Mouse (Mus musculus): ENCODE results near the gene Coro1a. TPM values are rescaled to one million over a fixed set of nuclear protein-coding genes. Genes with fewer than 3 reads are reported as not detected.

Gene Coro1a
- polyA plus RNA-seq, 1 experiment = 1.9 TPM

GRCm38 (mm10) chr7:126701559-126702357 lies 5.8 kb downstream of the Coro1a start:
- H3K27me3 ChIP-seq (ENCODE audit: control insufficient read depth, insufficient read depth, insufficient read length) = peaks cover 21% of the 10 kb centered on the region
- no peak overlapping the region for H3ac ChIP-seq (ENCODE audit: control insufficient read depth, insufficient read length, low read depth)
- no peak overlapping the region for H3K4me3 ChIP-seq (ENCODE audit: insufficient read depth, poor library complexity, severe bottlenecking)
- TF ChIP-seq FOSL1 (IDR thresholded peaks at IDR 0.05; ENCODE audit: insufficient read depth, low read length, poor library complexity, severe bottlenecking) (no peak), MAX (IDR thresholded peaks at IDR 0.05) (no peak)
- H3K79me3 ChIP-seq (ENCODE audit: low read depth) = peaks cover 5% of the 10 kb centered on the region
- peaks cover 6% of the 10 kb centered on the region for H3K36me3 ChIP-seq (ENCODE audit: control insufficient read depth, insufficient read depth)
- peaks cover 14% of the 10 kb centered on the region for H3K79me2 ChIP-seq (ENCODE audit: control insufficient read depth, insufficient read depth)

- H3K79me3 ChIP-seq (ENCODE audit: low read depth) = peaks cover 11% of the 10 kb centered on the region
- H3K4me3 ChIP-seq (ENCODE audit: insufficient read depth, poor library complexity, severe bottlenecking) = no peak overlapping the region
- TF ChIP-seq FOSL1 (IDR thresholded peaks at IDR 0.05; ENCODE audit: insufficient read depth, low read length, poor library complexity, severe bottlenecking) = no peak
- TF ChIP-seq MAX (IDR thresholded peaks at IDR 0.05) = peak; percentile 63
- TF ChIP-seq USF1 (IDR thresholded peaks at IDR 0.05; ENCODE audit: low read depth) = peak; percentile 76
- TF ChIP-seq CTCF (IDR thresholded peaks at IDR 0.05; ENCODE audit: control insufficient read depth, insufficient read depth, insufficient read length) = peak; percentile 84
- no peak for TF ChIP-seq MYOD1 (IDR thresholded peaks at IDR 0.05; ENCODE audit: control insufficient read depth, insufficient read length, low read depth)
- no peak for TF ChIP-seq CEBPB (IDR thresholded peaks at IDR 0.05; ENCODE audit: low read depth)
- no peak for TF ChIP-seq MYOG (IDR thresholded peaks at IDR 0.05; ENCODE audit: control insufficient read depth, extremely low read depth, insufficient read length)
- peaks cover 21% of the 10 kb centered on the region for H3K79me2 ChIP-seq (ENCODE audit: control insufficient read depth, insufficient read depth)
- H3K27me3 ChIP-seq (ENCODE audit: control insufficient read depth, insufficient read depth, insufficient read length) = peaks cover 19% of the 10 kb centered on the region
- H3K36me3 ChIP-seq (ENCODE audit: control insufficient read depth, insufficient read depth) = peaks cover 6% of the 10 kb centered on the region
- H3ac ChIP-seq (ENCODE audit: control insufficient read depth, insufficient read length, low read depth) = no peak overlapping the region
Observed at GRCm38 (mm10) chr7:126701070-126701469, 6.5 kb downstream of the Coro1a start.

GRCm38 (mm10) chr7:126700063-126701015 lies 7.2 kb downstream of the Coro1a start:
- H3ac ChIP-seq (ENCODE audit: control insufficient read depth, insufficient read length, low read depth) = no peak overlapping the region
- peaks cover 12% of the 10 kb centered on the region for H3K27me3 ChIP-seq (ENCODE audit: control insufficient read depth, insufficient read depth, insufficient read length)
- H3K4me3 ChIP-seq (ENCODE audit: insufficient read depth, poor library complexity, severe bottlenecking) = no peak overlapping the region

GRCm38 (mm10) chr7:126697838-126698237 lies 9.7 kb downstream of the Coro1a start:
- peaks cover 11% of the 10 kb centered on the region for H3K79me3 ChIP-seq (ENCODE audit: low read depth)
- H3K27me3 ChIP-seq (ENCODE audit: control insufficient read depth, insufficient read depth, insufficient read length) = no peaks in the 10 kb centered on the region
- TF ChIP-seq MAX (IDR thresholded peaks at IDR 0.05) = no peak
- TF ChIP-seq MYOD1 (IDR thresholded peaks at IDR 0.05; ENCODE audit: control insufficient read depth, insufficient read length, low read depth) = no peak
- no peak for TF ChIP-seq CEBPB (IDR thresholded peaks at IDR 0.05; ENCODE audit: low read depth)
- no peak for TF ChIP-seq FOSL1 (IDR thresholded peaks at IDR 0.05; ENCODE audit: insufficient read depth, low read length, poor library complexity, severe bottlenecking)
- no peak for TF ChIP-seq USF1 (IDR thresholded peaks at IDR 0.05; ENCODE audit: low read depth)
- no peak for TF ChIP-seq MYOG (IDR thresholded peaks at IDR 0.05; ENCODE audit: control insufficient read depth, extremely low read depth, insufficient read length)
- TF ChIP-seq CTCF (IDR thresholded peaks at IDR 0.05; ENCODE audit: control insufficient read depth, insufficient read depth, insufficient read length) = no peak
- H3K4me3 ChIP-seq (ENCODE audit: insufficient read depth, poor library complexity, severe bottlenecking) = no peak overlapping the region
- H3K79me2 ChIP-seq (ENCODE audit: control insufficient read depth, insufficient read depth) = peaks cover 24% of the 10 kb centered on the region
- H3K36me3 ChIP-seq (ENCODE audit: control insufficient read depth, insufficient read depth) = peaks cover 6% of the 10 kb centered on the region
- H3ac ChIP-seq (ENCODE audit: control insufficient read depth, insufficient read length, low read depth) = no peak overlapping the region

More at GRCm38 (mm10) chr7:126700063-126701015, 7.2 kb downstream of the Coro1a start:
- TF ChIP-seq CTCF (IDR thresholded peaks at IDR 0.05; ENCODE audit: control insufficient read depth, insufficient read depth, insufficient read length) = no peak
- TF ChIP-seq USF1 (IDR thresholded peaks at IDR 0.05; ENCODE audit: low read depth) = no peak
- TF ChIP-seq MYOD1 (IDR thresholded peaks at IDR 0.05; ENCODE audit: control insufficient read depth, insufficient read length, low read depth) = no peak
- TF ChIP-seq MYOG (IDR thresholded peaks at IDR 0.05; ENCODE audit: control insufficient read depth, extremely low read depth, insufficient read length) = no peak
- TF ChIP-seq CEBPB (IDR thresholded peaks at IDR 0.05; ENCODE audit: low read depth) = no peak
- no peak for TF ChIP-seq FOSL1 (IDR thresholded peaks at IDR 0.05; ENCODE audit: insufficient read depth, low read length, poor library complexity, severe bottlenecking)
- no peak for TF ChIP-seq MAX (IDR thresholded peaks at IDR 0.05)
- Histone ChIP-seq H3K36me3 (ENCODE audit: control insufficient read depth, insufficient read depth) (peaks cover 6% of the 10 kb centered on the region), H3K79me2 (ENCODE audit: control insufficient read depth, insufficient read depth) (peaks cover 24% of the 10 kb centered on the region), H3K79me3 (ENCODE audit: low read depth) (peaks cover 11% of the 10 kb centered on the region)

- Histone ChIP-seq H3K4me3 (ENCODE audit: insufficient read depth, poor library complexity, severe bottlenecking) (peak overlapping the region; percentile 75), H3K36me3 (ENCODE audit: control insufficient read depth, insufficient read depth) (peaks cover 6% of the 10 kb centered on the region), H3ac (ENCODE audit: control insufficient read depth, insufficient read length, low read depth) (peak overlapping the region; percentile 20), H3K79me3 (ENCODE audit: low read depth) (peaks cover 11% of the 10 kb centered on the region), H3K79me2 (ENCODE audit: control insufficient read depth, insufficient read depth) (peaks cover 24% of the 10 kb centered on the region), H3K27me3 (ENCODE audit: control insufficient read depth, insufficient read depth, insufficient read length) (no peaks in the 10 kb centered on the region)
- no peak for TF ChIP-seq MAX (IDR thresholded peaks at IDR 0.05)
- no peak for TF ChIP-seq MYOG (IDR thresholded peaks at IDR 0.05; ENCODE audit: control insufficient read depth, extremely low read depth, insufficient read length)
- TF ChIP-seq USF1 (IDR thresholded peaks at IDR 0.05; ENCODE audit: low read depth) = no peak
- no peak for TF ChIP-seq FOSL1 (IDR thresholded peaks at IDR 0.05; ENCODE audit: insufficient read depth, low read length, poor library complexity, severe bottlenecking)
Observed at GRCm38 (mm10) chr7:126696886-126697285, 10.7 kb downstream of the Coro1a start.

All from C2C12 (cell line).